Mouse (Mus musculus): Measurements from ENCODE around the gene Rftn2.

The Rftn2 gene

GRCm38 (mm10) chr1:55226011-55226857, at the start of gene Rftn2:
Gene Rftn2, minus strand, starts transcription at chr1:55226782.
- DNase-seq (ENCODE audit: low spot score) = no peak

DNA sequence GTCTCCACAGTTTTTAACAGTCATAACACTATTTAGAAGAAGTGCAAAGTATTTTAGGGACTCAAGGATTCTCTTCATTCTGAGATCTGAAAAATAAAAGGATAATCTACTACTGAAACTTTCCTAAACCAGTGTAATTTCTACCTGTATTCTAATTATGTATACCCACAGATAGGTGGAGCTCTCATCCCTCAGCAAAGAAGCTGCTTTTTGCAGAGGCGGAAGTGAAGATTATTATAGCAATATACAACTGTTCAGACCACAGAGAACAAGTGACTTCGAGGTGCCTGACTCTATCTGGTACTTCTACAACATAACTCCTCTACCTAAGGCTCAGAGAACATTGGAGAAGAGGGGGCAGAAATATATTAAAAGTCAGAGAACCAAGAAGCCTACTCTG, 38.9 kb upstream of the Rftn2 start:
- DNase-seq (ENCODE audit: low spot score) = no peak

DNA sequence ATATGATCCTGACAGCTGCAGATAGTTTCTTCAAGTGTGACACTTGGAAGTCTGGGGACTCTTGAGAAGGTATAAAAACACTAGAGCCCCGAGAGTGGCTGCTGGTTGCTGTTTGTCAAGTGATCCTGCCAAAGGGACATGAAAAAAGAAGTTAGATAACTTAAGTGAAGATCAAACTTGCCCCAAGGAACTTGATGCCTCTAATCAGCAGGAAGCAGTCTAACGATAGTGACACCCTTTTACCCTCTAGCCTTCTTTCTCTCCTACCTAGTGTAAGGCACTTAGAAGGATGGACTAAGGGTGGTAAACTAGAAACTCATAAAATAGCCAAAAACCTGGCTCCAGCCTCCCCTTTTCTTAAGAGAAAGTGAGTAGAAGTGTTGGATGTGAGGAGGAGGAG, 37.8 kb upstream of the Rftn2 start:
- no peak for DNase-seq (ENCODE audit: low spot score)

DNA sequence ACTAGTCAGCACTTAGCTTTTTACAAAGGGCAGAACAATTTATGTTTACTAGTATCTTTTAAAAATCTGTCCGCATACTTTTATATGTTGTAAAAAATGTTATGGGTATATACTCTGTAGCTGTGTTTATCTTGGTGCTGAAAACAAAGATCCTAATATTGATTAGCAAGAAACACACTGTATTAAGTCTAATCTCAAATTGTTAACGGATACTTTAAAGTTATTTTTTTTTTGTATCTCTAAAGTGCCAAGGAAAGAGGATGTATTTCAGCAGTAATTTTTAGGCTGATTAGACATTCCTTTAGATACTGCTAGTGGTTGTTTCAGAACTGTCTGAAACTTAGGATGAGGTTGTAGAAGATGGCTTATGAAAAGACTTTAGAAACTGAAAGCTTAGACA, 19.8 kb upstream of the Rftn2 start:
- DNase-seq (ENCODE audit: low spot score) = no peak

GRCm38 (mm10) chr1:55239237-55239636, 12.7 kb upstream of the Rftn2 start:
- no peak for DNase-seq (ENCODE audit: low spot score)

DNA sequence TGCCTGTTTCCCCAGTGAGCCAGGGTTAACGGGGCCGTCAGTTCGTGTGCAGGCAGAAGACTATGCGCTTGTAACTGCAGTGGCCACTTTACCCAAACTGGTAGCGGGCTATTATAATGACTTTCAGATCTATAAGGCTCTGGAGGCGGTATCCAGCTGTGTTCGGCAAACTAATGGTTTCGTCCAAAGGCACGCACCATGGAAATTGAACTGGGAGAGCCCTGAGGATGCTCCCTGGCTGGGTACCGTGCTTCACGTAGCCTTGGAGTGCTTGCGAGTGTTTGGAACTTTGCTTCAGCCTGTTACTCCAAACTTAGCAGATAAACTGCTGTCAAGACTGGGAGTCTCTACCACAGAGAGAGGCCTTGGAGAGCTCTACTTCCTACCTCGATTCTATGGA, 11.9 kb upstream of the Rftn2 start:
- peak; percentile 7 for DNase-seq (ENCODE audit: low spot score)

GRCm38 (mm10) chr1:55237643-55238161, 11.1 kb upstream of the Rftn2 start:
- DNase-seq (ENCODE audit: low spot score) = no peak

DNA sequence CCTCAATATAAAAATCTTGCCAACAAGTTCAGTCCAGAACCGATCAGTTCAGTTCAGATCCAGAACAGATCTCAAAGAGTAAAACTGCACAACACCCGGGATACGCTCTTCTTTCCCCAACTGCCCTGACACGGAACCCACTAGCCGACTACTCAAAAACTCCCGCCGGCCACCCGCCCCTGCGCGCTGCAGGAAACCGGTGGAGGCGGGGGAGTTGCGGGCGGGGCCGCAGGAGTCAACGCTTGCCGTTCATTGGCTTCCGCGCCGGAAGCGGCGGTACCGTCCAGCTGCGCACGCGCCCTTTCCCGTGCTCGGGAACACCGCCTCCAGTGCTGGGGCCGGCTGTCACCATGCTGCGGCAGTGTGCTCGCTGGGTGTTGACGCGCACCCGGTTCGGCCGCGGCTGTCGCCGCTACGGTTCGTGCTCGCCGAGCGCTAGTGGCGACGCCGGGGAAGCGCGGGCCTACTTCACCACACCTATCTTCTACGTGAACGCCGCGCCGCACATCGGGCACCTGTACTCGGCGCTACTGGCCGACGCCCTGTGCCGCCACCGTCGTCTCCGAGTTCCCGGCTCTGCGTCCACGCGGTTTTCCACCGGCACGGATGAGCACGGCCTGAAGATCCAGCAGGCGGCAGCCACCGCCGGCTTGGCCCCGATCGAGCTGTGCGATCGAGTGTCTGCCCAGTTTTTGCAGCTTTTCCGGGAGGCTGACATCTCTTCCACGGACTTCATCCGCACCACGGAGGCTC, 10.5 kb upstream of the Rftn2 start, which contains the start of gene Mars2:
Gene Mars2, plus strand, starts transcription at position 288 of the 753 bp plus-strand sequence.
- peak; percentile 90 for DNase-seq (ENCODE audit: low spot score)

DNA sequence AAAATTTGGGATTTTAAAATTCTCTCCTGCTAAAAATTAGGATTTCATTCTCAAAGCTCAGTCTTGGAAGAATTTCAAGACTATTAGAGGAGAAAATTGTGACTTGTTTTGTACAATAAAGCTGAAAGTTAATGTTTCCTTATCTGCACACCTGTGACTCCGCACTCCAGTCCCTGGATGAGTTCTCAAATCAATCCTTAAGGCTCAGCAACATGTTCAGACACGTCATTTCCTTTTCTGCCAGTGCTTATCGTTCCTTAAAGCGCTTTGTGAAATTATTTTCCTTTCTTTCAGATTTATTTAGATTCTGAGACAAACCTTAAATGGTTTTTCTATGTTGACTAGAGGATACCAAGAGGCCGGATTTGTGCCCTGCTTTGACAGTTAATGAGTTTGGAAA, 9.9 kb upstream of the Rftn2 start:
- no peak for DNase-seq (ENCODE audit: low spot score)

DNA sequence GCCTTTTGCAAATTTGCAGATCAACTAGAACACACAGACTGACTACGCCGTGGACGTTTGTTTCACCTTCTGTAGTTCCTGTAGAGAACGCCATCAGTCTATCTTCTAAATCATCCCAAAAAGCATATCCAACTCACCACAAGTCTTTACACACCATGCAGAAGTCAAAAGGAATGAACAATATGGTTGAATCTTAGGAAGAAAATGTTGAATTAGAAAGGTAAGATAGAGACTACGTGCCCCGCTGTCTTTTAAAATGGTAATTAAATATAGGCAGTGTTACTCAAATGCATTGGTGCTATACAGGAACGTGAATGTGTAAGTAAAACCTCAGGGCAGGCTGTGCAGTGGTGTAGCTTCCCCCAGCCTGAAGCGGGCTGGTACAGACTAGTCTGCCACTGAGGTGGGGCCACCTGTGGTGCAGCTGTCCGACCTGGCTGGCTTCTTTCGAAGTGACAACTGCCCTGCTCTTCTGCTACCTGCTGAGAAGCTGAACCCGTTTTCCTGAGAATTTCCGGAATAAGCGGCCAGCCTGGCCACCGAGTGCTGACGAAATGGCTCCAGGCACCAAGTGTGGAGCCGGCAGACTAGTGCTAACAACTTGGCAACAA, 8.4 kb upstream of the Rftn2 start:
- no peak for DNase-seq (ENCODE audit: low spot score)

GRCm38 (mm10) chr1:55228256-55228884, 1.8 kb upstream of the Rftn2 start:
- no peak for DNase-seq (ENCODE audit: low spot score)

DNA sequence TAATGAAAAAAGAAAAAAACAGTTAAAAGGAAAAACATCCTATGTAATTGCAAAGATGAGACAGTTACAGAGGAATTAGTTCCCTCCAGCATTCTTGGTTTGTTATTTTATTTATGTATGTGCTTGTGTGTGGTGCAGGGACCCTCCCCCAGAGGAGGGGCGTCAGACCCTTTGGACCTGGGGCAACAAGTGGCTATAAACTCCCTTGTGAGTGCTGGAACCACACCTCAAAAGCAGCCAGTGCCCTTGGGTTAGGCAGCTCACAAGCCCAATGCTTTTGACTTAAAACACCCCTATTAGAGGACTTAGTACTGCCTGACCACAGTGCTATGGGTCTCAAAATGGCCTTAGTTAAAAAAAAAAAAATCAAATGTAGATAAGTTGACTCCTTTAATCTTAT, 794 bp upstream of the Rftn2 start:
- no peak for DNase-seq (ENCODE audit: low spot score)

- DNase-seq (ENCODE audit: low spot score) = no peak
These were observed 1.2 kb downstream of the Rftn2 start for GRCm38 (mm10) chr1:55225398-55225797.

DNA sequence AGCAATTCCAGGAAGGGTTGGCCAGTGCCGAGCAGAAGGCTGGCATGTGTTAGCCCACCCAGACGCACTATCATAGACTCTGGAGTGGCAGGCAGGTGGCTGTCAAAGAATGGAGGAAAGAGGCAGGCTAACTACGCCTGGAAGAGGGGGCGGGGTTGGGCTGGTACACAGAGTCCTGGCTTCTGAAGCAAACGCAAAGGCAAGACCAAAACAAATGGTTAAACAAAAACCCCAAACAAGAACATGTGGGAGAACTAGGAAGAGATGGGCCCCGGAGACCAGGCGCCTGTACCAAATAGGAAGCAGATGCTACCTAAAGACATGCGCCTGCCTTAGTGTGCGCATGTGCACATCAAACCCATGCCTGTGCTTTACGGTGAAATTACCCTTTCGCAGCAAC, 2.5 kb downstream of the Rftn2 start:
- DNase-seq (ENCODE audit: low spot score) = no peak

DNA sequence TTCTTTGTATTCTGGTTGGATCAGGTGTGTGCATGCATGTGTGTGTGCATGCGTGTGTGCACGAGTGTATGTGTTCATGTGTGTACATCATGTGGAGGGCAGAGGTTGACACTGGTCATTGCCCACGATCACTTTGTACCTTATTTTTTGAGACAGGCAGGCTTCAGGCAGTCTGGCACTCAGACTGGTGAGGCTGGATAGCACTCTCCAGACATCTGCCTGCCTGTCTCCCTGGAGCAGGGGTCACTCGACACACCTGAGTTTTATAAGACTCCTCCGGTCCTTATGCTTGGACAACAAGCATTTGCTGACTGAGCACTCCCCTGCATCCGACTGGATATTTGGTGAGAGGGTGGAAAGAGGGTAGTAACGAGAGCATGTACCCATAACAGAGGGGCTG, 3.6 kb downstream of the Rftn2 start:
- DNase-seq (ENCODE audit: low spot score) = no peak

DNA sequence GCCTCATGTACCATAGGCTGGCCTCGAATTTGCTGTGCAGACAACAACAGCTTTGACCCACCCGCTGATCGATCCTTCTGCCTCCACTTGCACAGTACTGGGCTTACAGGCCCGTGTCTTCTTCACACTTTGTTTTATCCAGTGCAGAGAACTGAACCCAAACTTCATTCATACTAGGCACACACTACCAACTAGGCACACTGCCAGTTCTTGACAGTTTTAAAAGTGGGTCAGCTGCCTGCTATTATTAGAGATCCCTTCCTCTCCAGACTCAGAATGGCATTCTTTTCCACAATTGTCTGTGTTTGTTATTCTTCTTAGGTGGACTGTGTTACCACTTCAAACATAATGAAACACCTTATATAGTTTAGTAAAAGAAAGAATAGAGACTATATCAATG, 5.2 kb downstream of the Rftn2 start:
- DNase-seq (ENCODE audit: low spot score) = no peak

DNA sequence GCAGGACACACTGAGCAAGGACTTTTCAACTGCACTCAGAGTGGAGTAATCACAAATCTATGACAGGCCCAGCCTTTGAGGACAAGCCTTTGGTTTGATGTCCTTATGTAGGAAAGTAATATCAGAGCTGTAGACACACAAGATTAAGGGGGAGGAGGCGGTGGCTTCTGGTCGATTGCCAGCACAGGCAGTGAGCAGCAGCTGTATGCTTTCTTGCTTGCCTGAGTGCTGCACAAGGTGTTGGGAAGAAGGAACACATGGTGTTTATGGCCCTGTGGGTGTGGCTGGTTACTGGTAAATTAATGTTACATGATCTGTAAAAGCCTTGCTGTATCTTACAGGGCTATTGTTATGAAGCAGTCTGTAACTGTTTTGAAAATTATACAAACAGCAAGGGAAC, 9.4 kb downstream of the Rftn2 start:
- DNase-seq (ENCODE audit: low spot score) = no peak

DNA sequence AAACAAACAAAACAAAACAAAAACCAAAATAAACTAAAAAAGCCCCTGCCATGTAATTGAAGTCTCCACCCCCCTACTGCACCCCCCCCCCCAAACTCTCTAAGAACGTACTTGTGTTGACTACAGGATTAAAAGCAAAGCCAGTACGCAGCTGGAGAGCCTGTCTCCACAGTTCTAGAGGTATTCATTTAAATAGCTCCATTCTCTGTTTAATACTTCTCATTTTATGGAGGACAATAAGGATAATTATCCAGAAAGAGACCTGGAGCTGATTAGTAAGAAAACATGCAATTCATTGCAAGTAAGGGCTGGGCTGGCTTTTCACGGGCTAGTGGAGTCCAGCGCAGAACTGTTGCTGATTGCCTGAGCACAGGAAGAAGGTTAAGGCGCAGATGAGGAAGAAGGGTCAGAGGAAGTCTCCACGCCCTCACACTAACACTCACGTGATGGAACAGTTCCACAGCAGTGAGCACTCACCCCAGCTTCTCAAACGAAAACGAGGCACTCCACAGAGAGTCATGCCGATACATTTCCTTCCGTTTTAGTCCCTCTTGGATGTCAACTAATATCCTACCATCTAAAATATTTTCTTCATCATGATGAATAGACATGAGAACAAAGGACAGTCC, 11.3 kb downstream of the Rftn2 start:
- peak; percentile 55 for DNase-seq (ENCODE audit: low spot score)

DNA sequence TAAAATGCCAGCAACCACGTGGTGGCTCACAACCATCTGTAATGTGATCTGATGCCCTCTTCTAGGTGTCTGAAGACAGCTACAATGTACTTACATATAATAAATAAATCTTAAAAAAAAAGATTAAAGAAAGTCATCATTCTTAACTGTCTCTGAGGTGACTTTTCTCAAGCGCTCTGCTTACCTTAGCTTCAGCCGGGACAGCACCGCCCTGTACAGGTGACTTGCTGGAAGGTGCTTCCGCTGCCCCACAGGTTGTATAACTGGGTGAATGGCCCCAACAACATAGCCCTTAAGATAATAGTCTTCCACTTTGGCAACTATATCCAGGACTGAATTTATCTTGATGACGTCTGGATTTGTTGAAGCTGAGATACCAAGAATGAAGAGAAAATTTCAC, 12.6 kb downstream of the Rftn2 start:
- no peak for DNase-seq (ENCODE audit: low spot score)

- no peak for DNase-seq (ENCODE audit: low spot score)
These were observed 13.1 kb downstream of the Rftn2 start for GRCm38 (mm10) chr1:55213475-55213874.

DNA sequence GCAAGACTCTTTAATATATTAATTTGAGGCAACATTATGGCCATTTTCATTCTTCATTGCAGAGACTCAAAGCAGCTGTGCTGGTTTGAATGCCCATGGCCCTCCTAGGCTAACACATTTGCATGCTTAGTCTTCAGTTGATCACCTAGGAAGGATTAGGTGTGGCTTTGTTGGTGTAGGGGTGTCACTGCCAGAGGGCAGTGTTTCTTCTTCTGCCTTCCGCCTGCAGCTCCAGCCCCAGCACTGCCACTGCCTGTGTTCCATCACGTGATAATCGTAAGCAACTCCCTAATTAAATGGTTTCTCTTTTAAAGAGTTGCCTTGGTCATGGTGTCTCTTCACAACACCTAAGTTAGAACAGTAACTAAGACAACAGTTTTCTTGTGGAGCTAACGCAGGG, 13.8 kb downstream of the Rftn2 start:
- no peak for DNase-seq (ENCODE audit: low spot score)

DNA sequence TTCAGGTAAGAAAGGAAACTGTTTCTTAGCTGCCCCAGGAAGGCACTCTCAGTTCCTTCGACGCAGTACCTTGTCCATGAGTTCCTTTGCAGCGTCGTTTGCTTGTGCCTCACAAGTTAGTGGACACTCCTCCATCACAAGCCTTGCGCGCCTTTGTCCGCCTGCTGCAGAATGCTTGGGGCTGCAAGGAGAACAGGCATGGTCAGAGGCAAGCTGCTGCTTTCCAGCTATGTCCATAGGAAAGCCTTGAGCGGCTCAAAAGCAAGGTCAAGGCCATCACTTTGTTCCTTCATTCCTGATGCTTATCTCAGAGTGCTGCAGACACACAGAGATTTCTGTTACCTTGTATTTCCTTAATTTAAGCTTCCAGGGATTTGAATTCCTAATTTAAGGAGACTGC, 15.5 kb downstream of the Rftn2 start:
- DNase-seq (ENCODE audit: low spot score) = no peak
